Mouse (Mus musculus) left cerebral cortex, postnatal 25 days (tissue): ENCODE measurements around the gene Fbxl17. TPM values are rescaled to one million over a fixed set of nuclear protein-coding genes. Genes with fewer than 3 reads are reported as not detected.

Experiments
- DNase-seq, 2 experiments: peaks; one replicate each; pipeline ENCODE4 v3.0.0; 2022; ENCODE audit warnings: low spot score in 2 of 2, mixed read lengths in 1 of 2
- intact Hi-C: fragments of 180-260 bp; cut with DNase I; formaldehyde crosslinking; loops from one replicate; pipeline ENCODE4 v1.15.1; 2025
- total RNA-seq, 2 experiments: library from RNA; stranded (reverse); gene quantifications; 2 replicates each; pipeline ENCODE4 v1.2.3; 2021

Fbxl17 gene
- total RNA-seq, 2 experiments from 2014 or later = 59.2 to 62.4 TPM

GRCm38 (mm10) chr17:63095553-63095952 is 404.3 kb downstream of the Fbxl17 start:
- DNase-seq = no peak
- intact Hi-C loops = no loop called here

GRCm38 (mm10) chr17:63095017-63095416 is 404.8 kb downstream of the Fbxl17 start:
- intact Hi-C loops = no loop called here
- DNase-seq = no peak

- intact Hi-C loops = no loop called here
- DNase-seq = no peak
Measured at GRCm38 (mm10) chr17:63093184-63093583, 406.6 kb downstream of the Fbxl17 start.

- DNase-seq = no peak
- intact Hi-C loops = no loop called here
Measured at GRCm38 (mm10) chr17:63092774-63093173, 407.0 kb downstream of the Fbxl17 start.

- intact Hi-C loops = no loop called here
- no peak for DNase-seq
Measured at GRCm38 (mm10) chr17:63090112-63090511, 409.7 kb downstream of the Fbxl17 start.

- intact Hi-C loops = no loop called here
- no peak for DNase-seq
Measured at GRCm38 (mm10) chr17:63087265-63087664, 412.6 kb downstream of the Fbxl17 start.

- intact Hi-C loops = no loop called here
- no peak for DNase-seq
Measured at GRCm38 (mm10) chr17:63086526-63086925, 413.3 kb downstream of the Fbxl17 start.

GRCm38 (mm10) chr17:63085227-63085626 is 414.6 kb downstream of the Fbxl17 start:
- intact Hi-C loops = no loop called here
- DNase-seq = no peak

GRCm38 (mm10) chr17:63079087-63079486 is 420.7 kb downstream of the Fbxl17 start:
- DNase-seq = no peak
- intact Hi-C loops = loop anchor here (5.0 kb wide), 1 partner anchor 67 kb away; no protein-coding TSS in a partner anchor

- intact Hi-C loops = loop anchor here (5.0 kb wide), 1 partner anchor 65 kb away; no protein-coding TSS in a partner anchor
- no peak for DNase-seq
Measured at GRCm38 (mm10) chr17:63077509-63077908, 422.3 kb downstream of the Fbxl17 start.

GRCm38 (mm10) chr17:63076661-63077060 is 423.2 kb downstream of the Fbxl17 start:
- intact Hi-C loops = loop anchor here (5.0 kb wide), 1 partner anchor 64 kb away; no protein-coding TSS in a partner anchor
- DNase-seq = no peak

- DNase-seq = peak; percentile 17 to 40
- intact Hi-C loops = loop anchor here (5.0 kb wide), 1 partner anchor 64 kb away; no protein-coding TSS in a partner anchor
Measured at GRCm38 (mm10) chr17:63076037-63076426, 423.8 kb downstream of the Fbxl17 start.

GRCm38 (mm10) chr17:63075091-63076036 is 424.5 kb downstream of the Fbxl17 start:
- intact Hi-C loops = loop anchor here (5.0 kb wide), 1 partner anchor 63 kb away; no protein-coding TSS in a partner anchor

GRCm38 (mm10) chr17:63073342-63073741 is 426.5 kb downstream of the Fbxl17 start:
- DNase-seq = peak in 1 of 2 experiments; percentile 53
- intact Hi-C loops = no loop called here

More at GRCm38 (mm10) chr17:63075091-63076036, 424.5 kb downstream of the Fbxl17 start:
- no peak for DNase-seq

GRCm38 (mm10) chr17:63071134-63071923 is 428.5 kb downstream of the Fbxl17 start:
- DNase-seq = no peak
- intact Hi-C loops = no loop called here

GRCm38 (mm10) chr17:63070161-63070761 is 429.6 kb downstream of the Fbxl17 start:
- no peak for DNase-seq
- intact Hi-C loops = no loop called here

GRCm38 (mm10) chr17:63062785-63063184 is 437.0 kb downstream of the Fbxl17 start:
- intact Hi-C loops = no loop called here

GRCm38 (mm10) chr17:63061786-63062185 is 438.0 kb downstream of the Fbxl17 start:
- intact Hi-C loops = no loop called here
- DNase-seq = no peak

More at GRCm38 (mm10) chr17:63062785-63063184, 437.0 kb downstream of the Fbxl17 start:
- DNase-seq = no peak

GRCm38 (mm10) chr17:63060814-63061213 is 439.0 kb downstream of the Fbxl17 start:
- intact Hi-C loops = no loop called here
- no peak for DNase-seq
